Mouse (Mus musculus): ENCODE data around the gene Slc1a2.

GRCm38 (mm10) chr2:102735811-102736210 lies 77.4 kb downstream of the Slc1a2 start:
- no peak for TF ChIP-seq POLR2A (IDR thresholded peaks at IDR 0.05; ENCODE audit: control insufficient read depth in 1 of 2, insufficient read depth in 1 of 2, low read depth in 1 of 2, low read length in 2 of 2, poor library complexity in 1 of 2)
- no peak for TF ChIP-seq CTCF (IDR thresholded peaks at IDR 0.05 in 2 of 3, conservative IDR thresholded peaks at IDR 0.05 in 1 of 3; ENCODE audit: control insufficient read depth in 1 of 3, insufficient read depth in 1 of 3, low read depth in 2 of 3, low read length in 3 of 3, poor library complexity in 1 of 3, severe bottlenecking in 1 of 3)
- no peak for TF ChIP-seq BHLHE40 (IDR thresholded peaks at IDR 0.05; ENCODE audit: borderline replicate concordance, low read depth, low read length)

Measured in MEL (cell line).